Mouse (Mus musculus): Measurements from ENCODE around the gene Gm49510. TPM values are rescaled to one million over a fixed set of nuclear protein-coding genes. Genes with fewer than 3 reads are reported as not detected.
"Not testable (repeated sequence)": the region's sequence is repeated elsewhere in the genome, so short reads cannot be mapped to it uniquely, and the experiment has no call there.

Gm49510 gene
- polyA plus RNA-seq, 1 experiment: 0.04 TPM

DNA sequence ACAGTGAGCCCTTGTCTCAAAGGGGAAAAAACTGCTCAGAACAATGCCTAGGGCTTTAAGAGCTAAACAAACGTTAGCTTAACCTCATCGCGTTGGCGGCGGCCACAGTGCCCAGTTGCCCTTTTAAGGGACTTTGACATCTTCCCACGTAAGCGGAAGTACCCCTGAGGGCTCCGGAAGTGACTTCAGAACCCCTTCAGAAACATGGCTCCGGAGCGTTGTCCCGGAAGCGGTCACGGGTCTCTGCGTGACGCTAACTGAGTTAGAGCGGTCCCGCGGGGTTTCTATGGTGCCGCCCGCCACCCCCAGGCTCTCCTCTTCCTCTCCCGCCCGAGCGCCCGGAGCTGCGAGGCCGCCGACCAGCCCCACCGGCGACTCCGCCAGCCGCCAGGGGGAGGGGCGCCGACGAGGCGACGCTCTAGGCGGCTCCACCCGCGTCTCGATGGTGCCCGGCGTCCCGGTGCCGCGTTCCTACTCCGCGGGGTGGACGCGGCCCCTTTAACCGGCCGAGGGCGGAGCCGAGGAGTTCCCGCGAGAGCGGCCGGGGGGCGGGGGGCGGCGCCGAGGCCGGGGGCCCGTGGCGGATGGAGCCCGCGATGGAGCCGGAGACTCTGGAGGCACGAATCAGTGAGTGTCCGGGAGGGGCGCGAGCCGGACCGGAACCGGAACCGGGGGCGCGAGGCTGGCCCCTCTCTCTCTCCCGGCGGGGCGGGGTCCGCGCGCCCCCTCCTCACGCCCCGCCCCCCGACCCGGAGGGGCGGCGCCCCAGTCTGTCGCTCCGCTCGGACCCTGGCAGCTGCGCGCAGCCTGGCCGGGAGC, 22.3 kb upstream of the Gm49510 start, which contains the start of gene Gga1:
TSS of gene Gga1 (plus strand) at position 200 of the 819 bp plus-strand sequence.
- peak; percentile 83; the same call in 1 of the 2 replicates for TF ChIP-seq POLR2A (IDR thresholded peaks at IDR 0.05; ENCODE audit: borderline replicate concordance, extremely low read depth, low read depth, low read length)
- TF ChIP-seq CTCF (IDR thresholded peaks at IDR 0.05; ENCODE audit: insufficient read depth, low read length): no peak

DNA sequence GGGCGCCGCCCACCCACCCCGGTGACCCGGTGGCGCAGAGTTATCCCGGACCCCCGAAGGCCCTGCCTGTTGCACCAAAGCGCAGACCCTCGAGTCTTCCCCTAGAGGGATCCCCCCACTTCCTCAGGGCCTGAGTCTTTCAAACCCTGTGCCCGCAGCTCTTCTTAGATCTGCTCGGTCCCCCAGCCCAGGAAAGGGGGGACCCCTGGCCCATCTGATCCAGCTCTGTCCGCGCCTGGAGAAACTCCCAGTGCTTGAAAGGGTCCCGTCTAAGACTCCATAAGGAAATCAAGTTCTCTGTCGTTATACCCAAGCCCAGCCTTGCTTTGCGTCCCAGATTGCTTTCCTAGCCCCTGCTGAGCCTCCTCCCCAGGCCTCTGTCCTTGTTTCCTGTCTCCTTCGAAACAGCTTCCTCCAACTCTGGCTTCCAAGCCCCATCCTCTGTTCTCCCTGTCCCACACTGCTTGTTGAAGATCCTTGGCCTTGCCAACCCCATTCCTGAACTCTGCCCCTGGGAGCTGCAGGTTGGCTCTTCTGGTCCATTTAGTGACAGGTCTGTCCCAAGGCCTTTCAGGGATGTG, 21.6 kb upstream of the Gm49510 start:
- TF ChIP-seq POLR2A (IDR thresholded peaks at IDR 0.05; ENCODE audit: borderline replicate concordance, extremely low read depth, low read depth, low read length): no peak
- H3K4me1 ChIP-seq (ENCODE audit: control insufficient read depth, insufficient read depth, low read length): peaks cover 7% of the 10 kb centered on the region
- peak overlapping the region; percentile 51 for H3K4me3 ChIP-seq (replicated peaks; ENCODE audit: extremely low read depth, low read depth, low read length)
- under 1% methylated on average over 17 of the region's 17 CpGs for WGBS
- DNase-seq: peak; percentile 35

More for the DNA sequence above, 22.3 kb upstream of the Gm49510 start, which contains the start of gene Gga1:
- Histone ChIP-seq H3K4me3 (replicated peaks; ENCODE audit: extremely low read depth, low read depth, low read length) (peak within 1 kb of the TSS; percentile 51), H3K4me1 (ENCODE audit: control insufficient read depth, insufficient read depth, low read length) (peaks cover 7% of the 10 kb centered on the region)
- under 1% methylated on average over 74 of the region's 95 CpGs for WGBS
- peak; percentile 97 for DNase-seq

DNA sequence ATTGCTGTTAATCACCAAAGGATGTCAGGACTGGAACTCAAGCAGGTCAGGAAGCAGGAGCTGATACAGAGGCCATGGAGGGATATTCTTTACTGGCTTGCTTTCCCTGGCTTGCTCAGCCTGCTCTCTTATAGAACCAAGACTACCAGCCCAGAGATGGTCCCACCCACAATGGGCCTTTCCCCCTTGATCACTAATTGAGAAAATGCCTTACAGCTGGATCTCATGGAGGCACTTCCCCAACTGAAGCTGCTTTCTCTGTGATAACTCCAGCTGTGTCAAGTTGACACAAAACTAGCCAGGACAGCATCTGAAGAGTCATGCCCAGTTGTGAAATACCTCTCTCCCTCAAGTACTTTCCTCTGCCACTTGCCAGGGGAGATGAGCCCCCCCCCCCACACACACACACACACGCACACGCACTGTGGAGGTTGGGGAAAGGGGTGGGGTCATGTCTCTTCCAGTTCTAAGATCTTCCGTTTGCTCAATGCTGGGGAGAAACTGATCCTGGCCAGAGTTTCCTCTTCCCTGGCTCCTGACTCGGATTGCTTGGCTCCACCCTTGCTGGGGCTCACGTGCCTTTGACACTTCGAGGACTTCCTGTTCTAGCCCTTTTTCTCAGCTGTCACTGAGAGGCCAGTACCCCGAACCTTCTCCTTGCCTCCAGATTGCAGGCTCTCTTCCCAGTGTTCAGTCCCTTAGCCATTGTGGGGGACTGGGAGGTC, 20.5 kb upstream of the Gm49510 start:
- not testable (repeated sequence) for H3K4me1 ChIP-seq (ENCODE audit: control insufficient read depth, insufficient read depth, low read length); H3K4me3 ChIP-seq (replicated peaks; ENCODE audit: extremely low read depth, low read depth, low read length)
- 7% methylated on average over 7 of the region's 7 CpGs for WGBS
- peak; percentile 44 for DNase-seq

DNA sequence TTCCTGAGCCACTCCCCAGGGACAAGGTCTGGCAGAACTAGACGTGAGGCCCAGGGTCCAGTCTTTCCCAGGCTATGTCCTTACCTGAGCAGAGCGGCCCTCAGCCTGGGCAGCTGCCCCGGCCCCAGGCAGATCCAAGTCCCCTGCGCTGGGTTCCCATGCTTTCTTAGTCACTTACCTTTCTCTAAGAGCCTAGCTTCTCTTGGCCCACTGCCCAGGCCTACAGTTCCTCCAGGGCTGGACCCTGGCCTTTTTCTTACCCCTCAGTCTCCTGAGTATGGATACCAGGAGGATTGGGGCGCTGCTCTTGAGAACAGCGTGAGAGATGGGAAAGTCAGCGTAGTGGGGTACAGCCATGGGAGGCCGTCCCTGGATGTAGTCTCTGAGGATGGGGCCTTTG, 19.0 kb upstream of the Gm49510 start:
- 88% methylated on average over 8 of the region's 8 CpGs for WGBS
- TF ChIP-seq CTCF (IDR thresholded peaks at IDR 0.05; ENCODE audit: insufficient read depth, low read length) (no peak), POLR2A (IDR thresholded peaks at IDR 0.05; ENCODE audit: borderline replicate concordance, extremely low read depth, low read depth, low read length) (no peak)
- no peak for DNase-seq
- Histone ChIP-seq H3K4me3 (replicated peaks; ENCODE audit: extremely low read depth, low read depth, low read length) (no peak overlapping the region), H3K4me1 (ENCODE audit: control insufficient read depth, insufficient read depth, low read length) (peaks cover 7% of the 10 kb centered on the region)

- no peak for TF ChIP-seq POLR2A (IDR thresholded peaks at IDR 0.05; ENCODE audit: borderline replicate concordance, extremely low read depth, low read depth, low read length)
- no peak for TF ChIP-seq CTCF (IDR thresholded peaks at IDR 0.05; ENCODE audit: insufficient read depth, low read length)
- DNase-seq: no peak
- WGBS: 83% methylated on average over 3 of the region's 3 CpGs
These were observed 17.6 kb upstream of the Gm49510 start for GRCm38 (mm10) chr15:78881828-78882227.

GRCm38 (mm10) chr15:78889401-78889853, 10.0 kb upstream of the Gm49510 start:
- peak; percentile 31 for DNase-seq
- WGBS: 37% methylated on average over 13 of the region's 13 CpGs
- Histone ChIP-seq H3K4me3 (replicated peaks; ENCODE audit: extremely low read depth, low read depth, low read length) (no peak overlapping the region), H3K4me1 (ENCODE audit: control insufficient read depth, insufficient read depth, low read length) (0 out of 2 replicates have a peak, but pooled peaks cover 3% of the 10 kb centered on the region)
- TF ChIP-seq POLR2A (IDR thresholded peaks at IDR 0.05; ENCODE audit: borderline replicate concordance, extremely low read depth, low read depth, low read length): peak; percentile 24; the same call in 1 of the 2 replicates
- no peak for TF ChIP-seq CTCF (IDR thresholded peaks at IDR 0.05; ENCODE audit: insufficient read depth, low read length)

More at GRCm38 (mm10) chr15:78881828-78882227, 17.6 kb upstream of the Gm49510 start:
- Histone ChIP-seq H3K4me1 (ENCODE audit: control insufficient read depth, insufficient read depth, low read length) (peaks cover 7% of the 10 kb centered on the region), H3K4me3 (replicated peaks; ENCODE audit: extremely low read depth, low read depth, low read length) (no peak overlapping the region)

GRCm38 (mm10) chr15:78892440-78892839, 7.0 kb upstream of the Gm49510 start:
- no peak for DNase-seq
- WGBS: 77% methylated on average over 7 of the region's 7 CpGs
- Histone ChIP-seq H3K4me3 (replicated peaks; ENCODE audit: extremely low read depth, low read depth, low read length) (no peak overlapping the region), H3K4me1 (ENCODE audit: control insufficient read depth, insufficient read depth, low read length) (peaks cover 10% of the 10 kb centered on the region)
- TF ChIP-seq POLR2A (IDR thresholded peaks at IDR 0.05; ENCODE audit: borderline replicate concordance, extremely low read depth, low read depth, low read length): no peak
- TF ChIP-seq CTCF (IDR thresholded peaks at IDR 0.05; ENCODE audit: insufficient read depth, low read length): no peak

DNA sequence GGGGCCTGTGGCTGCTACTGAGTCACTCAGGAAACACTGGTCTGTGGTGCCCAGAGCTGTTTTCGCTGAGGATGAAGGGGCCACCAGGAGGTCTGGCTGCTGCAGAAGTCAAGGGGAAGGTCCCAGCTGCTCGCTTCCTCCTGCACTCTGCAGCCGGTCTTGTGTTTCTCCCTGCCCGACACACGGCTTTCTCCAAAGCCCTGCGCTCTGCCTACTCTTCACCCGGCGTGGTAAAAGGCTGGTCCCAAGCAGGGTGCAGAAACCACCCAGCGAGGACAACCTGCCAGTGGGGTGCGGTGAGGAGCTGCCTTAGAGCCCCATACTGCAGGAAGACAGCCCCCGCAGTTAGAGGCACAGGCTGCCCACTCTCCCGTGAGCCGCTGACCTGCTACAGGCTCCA, 4.7 kb upstream of the Gm49510 start:
- TF ChIP-seq CTCF (IDR thresholded peaks at IDR 0.05; ENCODE audit: insufficient read depth, low read length) (no peak), POLR2A (IDR thresholded peaks at IDR 0.05; ENCODE audit: borderline replicate concordance, extremely low read depth, low read depth, low read length) (no peak)
- no peak overlapping the region for H3K4me3 ChIP-seq (replicated peaks; ENCODE audit: extremely low read depth, low read depth, low read length)
- DNase-seq: no peak
- 67% methylated on average over 13 of the region's 13 CpGs for WGBS
- peaks cover 9% of the 10 kb centered on the region for H3K4me1 ChIP-seq (ENCODE audit: control insufficient read depth, insufficient read depth, low read length)

DNA sequence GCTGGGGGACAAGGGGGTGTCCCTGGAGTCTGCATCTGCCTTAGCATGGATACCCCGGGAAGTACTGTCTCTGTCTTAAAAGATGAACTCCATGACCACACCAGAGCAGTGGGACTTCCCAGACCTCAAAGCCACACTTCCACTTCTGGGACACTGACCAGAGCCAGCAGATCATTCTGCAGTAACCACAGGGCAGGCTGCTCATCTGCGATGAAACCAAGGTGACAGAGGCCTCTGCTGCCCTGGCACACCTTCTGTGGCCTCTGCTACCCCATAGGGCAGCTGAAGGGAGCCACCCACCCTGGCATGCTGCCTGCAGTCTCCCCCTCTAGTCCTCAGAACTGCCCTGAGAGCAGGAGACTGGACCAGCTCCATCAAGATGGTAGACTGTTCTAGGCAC, 3.7 kb upstream of the Gm49510 start:
- H3K4me1 ChIP-seq (ENCODE audit: control insufficient read depth, insufficient read depth, low read length): peaks cover 7% of the 10 kb centered on the region
- TF ChIP-seq POLR2A (IDR thresholded peaks at IDR 0.05; ENCODE audit: borderline replicate concordance, extremely low read depth, low read depth, low read length) (no peak), CTCF (IDR thresholded peaks at IDR 0.05; ENCODE audit: insufficient read depth, low read length) (no peak)
- 50% methylated on average over 2 of the region's 2 CpGs for WGBS
- DNase-seq: no peak
- H3K4me3 ChIP-seq (replicated peaks; ENCODE audit: extremely low read depth, low read depth, low read length): no peak overlapping the region

Measured in lung, adult 2 months (tissue).